13 mouse cellular contexts compared by ENCODE assay signal in the genomic region with DNA sequence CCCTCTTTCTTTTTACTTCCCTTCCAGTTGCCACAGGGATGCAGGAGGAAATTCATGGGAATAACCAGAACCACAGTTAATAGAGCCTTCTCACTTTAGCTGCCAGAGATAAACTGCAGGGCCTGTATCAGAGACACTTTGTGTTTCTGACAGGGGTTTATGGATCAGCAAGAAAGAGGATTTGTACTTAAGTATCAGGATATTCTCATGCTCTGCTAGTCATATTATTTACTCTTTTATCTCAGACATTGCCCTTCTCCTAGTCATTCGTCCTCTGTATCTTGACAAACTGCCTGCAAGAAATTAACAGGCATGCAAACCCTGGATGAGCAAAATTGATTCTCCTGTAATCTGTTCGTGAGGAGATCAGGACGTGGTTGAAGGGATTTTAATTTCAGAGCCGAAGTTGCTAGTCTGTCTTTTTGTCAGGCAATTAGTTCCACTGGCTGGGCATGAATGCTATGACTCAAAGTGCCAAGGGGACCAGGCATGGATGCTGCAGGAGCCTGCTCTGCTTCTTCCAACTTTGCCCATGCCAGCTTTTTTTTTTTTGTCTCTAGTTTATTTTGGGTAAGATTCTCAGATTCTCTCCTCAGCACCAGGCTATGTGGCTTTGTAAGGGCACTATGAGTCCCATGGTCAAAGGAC. TPM values are rescaled to one million over a fixed set of nuclear protein-coding genes. Genes with fewer than 3 reads are reported as not detected.
DNase-seq lines count a peak whose midpoint lies in the region; ATAC-seq and TF ChIP-seq lines count a peak whose summit lies in the region.
"Had no signal": no experiment of that assay in that cellular context is flagged by ENCODE, and none has a peak within 500 bp of the region (broad histone marks: within the 10 kb centered on the region; RNA-seq: fewer than 3 reads in every experiment).

No protein-coding gene starts in this region.

- H3K4me1 ChIP-seq in hindbrain, embryonic 13.5 days (replicated peaks), result peaks cover 16% of the 10 kb centered on the region
- no peaks in the 10 kb centered on the region; the same call in 1 of the 2 replicates for H3K4me1 ChIP-seq in midbrain, postnatal 0 days (ENCODE audit: insufficient read depth, low read length)

- POLR2A ChIA-PET in Patski (lab: Charles Lee), result interaction anchor here (0.6 kb wide), 1 partner anchor 48 kb away, joined by 4 read pairs; a partner anchor contains a TSS

- peak overlapping the region; percentile 69 for H3K27ac ChIP-seq in hindbrain, embryonic 13.5 days
- H3K27ac ChIP-seq in midbrain, postnatal 0 days (ENCODE audit: low read depth, low read length), result no peak overlapping the region
- no peak overlapping the region for H3K27ac ChIP-seq in gastrocnemius, adult 2 months
- H3K27ac ChIP-seq: layer of hippocampus, adult 2 months had no signal

- H3K27me3 ChIP-seq in Patski, result no peaks in the 10 kb centered on the region
- no peaks in the 10 kb centered on the region for H3K27me3 ChIP-seq in hindbrain, embryonic 13.5 days
- H3K27me3 ChIP-seq in midbrain, postnatal 0 days (ENCODE audit: insufficient read depth, low read length), result no peaks in the 10 kb centered on the region
- H3K27me3 ChIP-seq: CH12.LX had no signal

- no peak overlapping the region for H3K4me2 ChIP-seq in hindbrain, embryonic 13.5 days
- no peak overlapping the region for H3K4me2 ChIP-seq in midbrain, postnatal 0 days (ENCODE audit: low read depth, low read length, poor library complexity, severe bottlenecking)

- H3K36me3 ChIP-seq in hindbrain, embryonic 13.5 days, result no peaks in the 10 kb centered on the region
- no peaks in the 10 kb centered on the region for H3K36me3 ChIP-seq in midbrain, postnatal 0 days (ENCODE audit: insufficient read depth, low read length)

- CTCF ChIA-PET in Patski (lab: Charles Lee), result interaction anchor here (1.1 to 1.2 kb wide), 2 partner anchors 8 to 40 kb away, joined by 3 read pairs; no protein-coding TSS in a partner anchor

- H3K9ac ChIP-seq in hindbrain, embryonic 13.5 days, result no peak overlapping the region
- H3K9ac ChIP-seq in midbrain, postnatal 0 days (replicated peaks; ENCODE audit: low read length, poor library complexity, severe bottlenecking), result no peak overlapping the region

- 10% methylated on average over 4 of the region's 4 CpGs for WGBS in hindbrain, embryonic 13.5 days
- WGBS in midbrain, postnatal 0 days, result 18% methylated on average over 4 of the region's 4 CpGs

- H3K9me3 ChIP-seq in hindbrain, embryonic 13.5 days, result no peaks in the 10 kb centered on the region
- H3K9me3 ChIP-seq in midbrain, postnatal 0 days (ENCODE audit: low read length), result no peaks in the 10 kb centered on the region

- TF ChIP-seq CTCF in Patski (IDR thresholded peaks at IDR 0.05), result no peak
- TF ChIP-seq CTCF in midbrain, postnatal 0 days (IDR thresholded peaks at IDR 0.05), result no peak
- TF ChIP-seq CTCF in gastrocnemius, adult 2 months (IDR thresholded peaks at IDR 0.05), result no peak

- peak; percentile 47 for DNase-seq in Patski (ENCODE audit: low read depth, low spot score)
- peak; percentile 37 for DNase-seq in embryo, embryonic 11 days
- peak; percentile 76 for DNase-seq in midbrain, postnatal 0 days (ENCODE audit: low spot score)
- no peak for DNase-seq in spleen, postnatal 4 days (ENCODE audit: low spot score in 2 of 2)
- DNase-seq in gastrocnemius, adult 2 months, result no peak
- no peak for DNase-seq in frontal cortex, postnatal 25 days (ENCODE audit: low spot score in 2 of 2)
- DNase-seq: gastrocnemius, postnatal 36 days; kidney, adult 8-10 months had no signal

- in situ Hi-C loops in Patski (cut with MboI; ENCODE audit: low pct_unique_long_range_greater_than_20kb), result loop anchor here (5.0 kb wide), 1 partner anchor 52 kb away; no protein-coding TSS in a partner anchor

- H3K4me3 ChIP-seq in hindbrain, embryonic 13.5 days, result no peak overlapping the region
- H3K4me3 ChIP-seq in midbrain, postnatal 0 days (ENCODE audit: low read depth, low read length), result no peak overlapping the region
- no peak overlapping the region for H3K4me3 ChIP-seq in gastrocnemius, adult 2 months
- H3K4me3 ChIP-seq: layer of hippocampus, adult 2 months had no signal

- intact Hi-C loops in gastrocnemius, adult 2 months (cut with DNase I), result no loop called here

- ATAC-seq in Patski, result peak; percentile 96
- peak; percentile 87 for ATAC-seq in hindbrain, embryonic 13.5 days (ENCODE audit: low FRiP score)
- ATAC-seq in midbrain, postnatal 0 days (ENCODE audit: low FRiP score), result no peak

RNA-seq across cellular contexts. Expression of a gene that starts 48.7 kb away (rescaled TPM):
- 92.5 TPM for polyA plus RNA-seq in Patski (2021)
- 0.45 and 0.51 TPM in 2 replicates for polyA plus RNA-seq in hindbrain, embryonic 13.5 days (2015; fragmentation: Nextera tagmentation; extraction: Ambion mirVana)
- not detected in 2 replicates for total RNA-seq in midbrain, postnatal 0 days (2014; rRNA removed)
- polyA plus RNA-seq in midbrain, postnatal 0 days (2015; fragmentation: Nextera tagmentation; extraction: Ambion mirVana), result 0.13 TPM in 1 of 2 replicates, not detected in the other
- total RNA-seq in gastrocnemius, adult 2 months (2021), result not detected
- total RNA-seq: CH12.LX; gastrocnemius, postnatal 36 days; layer of hippocampus, adult 2 months; left cerebral cortex, postnatal 36 days; neutrophil, adult 5-6 weeks had no signal

Comparison
In these comparisons a context has a peak if more than half of its experiments do, and no peak if none do; other contexts are left out.
1. DNase-seq: peak in Patski (single experiment), embryo, embryonic 11 days (single experiment) and midbrain, postnatal 0 days (single experiment); none in spleen, postnatal 4 days (0 of 2), gastrocnemius, adult 2 months (single experiment) and frontal cortex, postnatal 25 days (0 of 2).
2. RNA of a gene that starts 48.7 kb away (polyA plus RNA-seq): 92.5 TPM in Patski (single experiment); 0.45 to 0.51 TPM in hindbrain, embryonic 13.5 days and 0.13 TPM in midbrain, postnatal 0 days; every median in the first group is over 10 times any median in the second.